Mouse (Mus musculus) left cerebral cortex, adult 18-20 months (tissue): ENCODE measurements around the gene Fam135a. TPM values are rescaled to one million over a fixed set of nuclear protein-coding genes. Genes with fewer than 3 reads are reported as not detected.
"Not testable (repeated sequence)": the region's sequence is repeated elsewhere in the genome, so short reads cannot be mapped to it uniquely, and the experiment has no call there.

Source experiments
- DNase-seq, 2 experiments: peaks; one replicate each; pipeline ENCODE4 v3.0.0; 2021 to 2022; ENCODE audit warnings: low spot score in 2 of 2, mixed read lengths in 1 of 2
- total RNA-seq, 2 experiments: library from RNA; stranded (reverse); gene quantifications; 2 replicates each; pipeline ENCODE4 v1.2.3; 2021

The Fam135a gene
- total RNA-seq, 2 experiments from 2014 or later: 25.8 to 28.4 TPM

DNA sequence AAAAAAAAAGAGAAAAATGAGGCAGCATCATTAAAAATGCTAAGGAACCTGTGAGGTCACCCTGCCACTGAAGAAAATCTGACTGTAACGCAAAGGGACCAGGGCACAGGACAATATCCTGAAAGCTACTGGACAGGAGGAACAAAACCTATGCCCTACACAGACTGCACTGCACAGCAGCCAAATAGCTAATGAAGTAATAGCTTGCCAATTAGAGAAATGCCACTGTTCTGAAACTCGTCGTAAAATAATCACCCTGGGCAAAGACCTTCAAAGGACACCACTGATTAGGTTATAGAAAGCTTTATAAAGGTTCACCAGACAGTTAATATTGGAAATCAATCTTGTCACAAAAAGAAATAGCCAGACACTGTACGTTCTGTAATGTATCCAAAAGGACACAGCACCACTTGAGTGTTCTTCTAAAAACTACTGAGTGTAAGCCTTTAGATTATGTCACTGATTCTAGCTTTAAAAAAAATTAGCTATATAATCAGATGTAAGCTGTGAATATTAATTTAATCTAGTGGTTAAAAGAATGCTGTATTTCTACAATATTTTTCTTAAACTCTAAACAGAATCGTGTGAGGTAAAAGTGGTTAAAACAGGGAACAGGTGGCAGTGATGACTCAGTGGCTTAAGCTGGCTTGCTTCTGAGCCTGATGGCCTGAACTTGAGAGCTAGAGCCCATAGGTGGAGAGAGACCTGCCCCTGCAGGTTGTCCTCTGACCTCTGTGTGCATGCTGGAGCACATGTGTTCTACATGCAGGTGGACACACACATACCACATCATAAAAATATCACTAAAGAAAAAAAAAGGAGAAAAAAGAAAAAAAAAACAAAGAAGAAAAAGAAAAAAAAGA lies 26.5 kb downstream of the Fam135a start:
- DNase-seq: no peak

DNA sequence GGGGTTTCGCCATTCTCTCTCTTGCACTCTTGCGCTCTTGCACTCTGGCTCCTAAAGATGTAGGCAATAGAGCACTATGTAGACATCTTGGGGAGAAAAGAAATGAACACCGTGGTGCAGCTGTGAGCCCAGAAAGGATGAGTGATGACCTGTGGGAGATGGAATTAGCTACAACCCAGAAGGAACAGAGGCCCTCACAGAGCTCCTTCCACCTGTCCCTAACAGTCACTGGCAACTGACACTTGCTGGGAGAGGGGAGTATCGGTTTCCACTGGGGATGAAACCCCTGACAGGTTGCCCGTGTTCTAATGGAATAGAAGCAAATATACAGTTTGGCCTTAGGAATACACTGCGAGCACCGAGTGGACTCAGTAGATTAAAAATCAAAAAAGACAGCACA lies 31.3 kb downstream of the Fam135a start:
- no peak for DNase-seq

DNA sequence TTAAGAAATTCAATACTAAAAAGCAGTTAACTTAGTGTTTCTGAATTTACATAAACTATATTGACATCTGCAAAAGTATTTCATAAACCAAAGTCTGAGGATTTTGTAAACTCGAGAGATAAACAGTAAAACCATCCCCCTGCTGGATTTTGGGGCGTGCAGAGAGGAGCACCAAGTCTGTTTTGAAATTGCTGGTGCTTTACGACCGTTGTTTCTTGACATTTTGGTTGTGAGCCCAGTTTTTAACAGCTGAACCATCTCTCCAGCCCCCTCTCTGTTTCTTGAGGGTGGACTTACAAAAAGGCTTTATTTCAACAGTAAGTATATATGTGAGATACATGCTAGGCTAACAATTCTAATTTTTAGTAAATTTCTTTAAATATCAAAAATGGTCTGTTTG lies 33.4 kb downstream of the Fam135a start:
- DNase-seq: no peak

DNA sequence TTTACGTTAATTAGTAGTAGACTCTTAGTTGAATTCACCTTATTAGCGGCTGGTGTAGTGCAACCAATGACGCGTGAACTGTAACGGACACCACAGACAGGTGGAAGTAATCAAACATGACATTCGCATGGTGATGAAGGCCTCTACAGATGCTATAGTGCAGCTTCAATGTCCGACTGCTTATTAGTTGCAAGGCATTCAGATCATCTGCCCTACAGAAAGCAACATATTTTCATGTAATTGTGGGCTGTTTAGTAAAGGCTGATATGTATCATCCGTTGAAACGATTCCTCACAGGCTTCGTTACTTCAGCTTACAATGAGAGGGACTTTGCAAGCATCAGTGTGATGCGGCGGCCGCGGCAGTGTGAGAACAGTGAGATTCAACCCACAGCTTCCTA lies 44.4 kb downstream of the Fam135a start:
- no peak for DNase-seq

DNA sequence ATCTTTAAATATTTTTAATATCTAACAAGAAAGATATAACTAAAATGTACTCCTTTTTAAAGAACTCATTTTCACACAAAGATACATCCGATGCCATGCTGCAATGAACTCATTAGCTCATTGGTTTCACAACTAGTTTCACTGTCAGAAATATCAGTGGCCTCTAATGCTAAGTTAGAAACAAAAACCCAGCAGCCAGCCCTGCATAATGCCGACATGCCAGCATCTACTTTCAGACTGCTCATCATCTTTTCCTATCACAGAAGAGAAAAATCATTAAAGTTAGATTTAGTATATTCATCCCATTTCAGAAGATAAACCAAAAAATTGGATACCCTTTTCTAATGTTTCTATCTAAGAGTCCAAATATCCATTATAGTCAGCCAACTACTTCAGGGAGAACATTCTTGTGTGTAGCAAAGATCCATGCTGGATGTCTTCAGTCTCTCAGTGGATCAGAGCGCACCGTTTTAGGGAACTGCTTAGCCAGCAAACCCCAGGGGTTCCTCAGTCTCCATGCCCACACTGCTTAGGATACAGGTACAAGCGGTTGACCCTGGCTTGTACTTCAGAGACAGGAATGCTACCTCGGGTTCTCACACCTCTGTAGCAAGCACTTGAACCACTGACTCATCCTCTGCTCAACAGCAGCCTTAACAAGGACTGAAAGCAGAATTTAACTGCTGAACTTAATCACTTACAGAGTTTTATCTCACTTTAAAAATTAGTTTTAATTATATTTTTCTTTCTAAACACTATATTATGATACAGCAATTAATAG lies 53.2 kb downstream of the Fam135a start:
- no peak for DNase-seq

DNA sequence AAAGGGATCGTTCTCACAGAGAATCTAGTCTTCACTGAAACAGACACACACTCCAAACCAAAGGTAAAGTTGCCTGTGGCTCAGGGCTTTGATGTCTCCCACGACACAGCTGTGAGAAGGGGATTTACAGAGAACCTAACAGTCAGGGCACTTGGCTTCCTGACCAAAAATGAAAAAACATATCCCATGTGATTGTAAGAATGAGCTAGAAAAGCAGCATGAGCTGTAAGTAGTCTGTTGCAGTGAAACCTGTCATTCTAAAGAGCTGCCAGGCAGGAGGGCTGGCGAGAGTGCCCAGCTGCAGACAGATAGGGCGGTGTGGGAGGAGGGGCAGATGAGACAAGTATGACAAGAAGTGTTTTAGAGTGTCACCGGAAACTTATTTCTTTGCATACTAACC lies 54.5 kb downstream of the Fam135a start:
- no peak for DNase-seq

DNA sequence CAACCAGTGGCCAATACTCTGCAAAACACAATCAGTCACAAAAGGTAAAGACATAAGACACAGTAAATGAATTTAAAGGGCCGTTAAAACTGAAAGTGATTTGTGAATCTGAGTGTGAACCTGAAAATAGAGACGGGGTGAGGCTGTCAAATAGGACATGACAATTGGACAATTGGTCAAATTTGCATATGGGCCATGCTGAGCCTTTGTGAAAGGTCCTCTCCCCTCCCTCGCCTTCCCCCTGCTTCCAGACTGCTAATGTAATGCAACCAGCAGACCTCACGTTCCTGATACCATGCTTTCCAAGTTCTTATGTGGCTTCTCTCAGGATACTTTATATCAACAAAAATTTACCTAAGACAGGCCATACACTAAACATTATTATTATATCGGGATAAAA lies 57.1 kb downstream of the Fam135a start:
- no peak for DNase-seq

DNA sequence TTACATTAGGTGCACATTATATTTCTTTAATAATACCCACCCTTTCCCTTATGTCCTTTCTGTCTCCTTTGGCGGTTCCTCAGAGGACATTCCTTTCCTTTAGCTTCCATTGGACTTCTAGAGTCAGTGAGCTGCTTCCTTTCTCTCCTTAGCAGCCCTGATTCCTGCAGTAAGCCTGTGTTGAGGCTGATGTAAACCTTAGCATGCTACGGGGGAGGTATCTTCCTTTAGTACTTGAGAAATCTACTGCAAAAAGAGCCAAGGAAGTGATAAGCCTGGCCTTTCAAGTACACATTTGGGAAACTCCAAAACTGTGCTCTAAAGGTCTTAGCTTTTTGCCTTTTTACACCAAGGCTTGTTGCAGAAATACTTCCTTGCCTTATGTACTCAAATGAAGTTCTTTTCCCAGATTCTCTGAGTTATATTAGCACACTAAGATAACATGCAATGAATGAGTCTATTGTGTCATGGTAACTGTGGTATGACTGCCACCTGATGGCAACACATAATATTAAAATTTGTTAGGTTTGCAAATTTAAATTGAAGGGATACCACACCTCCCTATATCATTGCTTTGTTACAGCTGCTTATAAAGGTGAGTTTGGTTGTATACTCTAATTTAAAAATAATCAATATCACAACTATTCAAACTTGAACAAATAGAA lies 66.2 kb downstream of the Fam135a start:
- DNase-seq: no peak

DNA sequence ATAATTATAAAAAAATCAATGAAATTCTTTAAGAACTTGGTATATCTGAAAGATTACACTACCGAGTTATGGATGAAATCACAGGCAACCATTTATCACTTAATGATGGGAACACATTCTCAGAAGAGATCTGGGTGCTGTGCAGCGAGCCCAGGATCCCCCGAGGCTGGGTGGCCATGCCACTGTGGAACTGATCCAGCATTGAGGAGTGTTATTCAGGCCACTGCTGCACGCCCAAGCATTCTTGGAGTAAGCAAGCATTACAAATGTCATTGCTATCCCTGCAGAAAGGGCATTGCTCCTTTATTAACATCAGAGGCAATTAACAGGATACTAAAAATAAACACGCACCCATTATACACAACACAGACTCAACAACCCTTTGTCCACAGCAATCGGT lies 89.3 kb downstream of the Fam135a start:
- no peak for DNase-seq

DNA sequence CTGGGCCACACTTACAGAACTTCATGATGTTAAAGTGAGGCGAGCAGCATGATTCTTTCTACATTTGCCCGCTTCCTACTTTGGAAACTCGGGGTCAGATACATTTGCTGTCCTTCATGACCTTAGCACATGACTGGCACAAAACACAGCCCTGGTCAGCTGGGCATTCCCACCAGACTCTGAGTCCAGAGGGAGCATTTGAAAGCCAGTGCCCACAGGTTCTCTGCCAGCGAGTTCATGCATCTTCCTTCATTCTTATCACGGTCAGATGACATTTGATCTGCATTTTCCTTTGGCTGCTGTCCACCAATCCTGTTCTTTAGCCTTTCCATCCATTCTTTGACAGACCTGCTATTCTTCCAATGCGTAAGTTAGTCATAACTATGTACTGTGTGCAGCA lies 90.1 kb downstream of the Fam135a start:
- DNase-seq: no peak

DNA sequence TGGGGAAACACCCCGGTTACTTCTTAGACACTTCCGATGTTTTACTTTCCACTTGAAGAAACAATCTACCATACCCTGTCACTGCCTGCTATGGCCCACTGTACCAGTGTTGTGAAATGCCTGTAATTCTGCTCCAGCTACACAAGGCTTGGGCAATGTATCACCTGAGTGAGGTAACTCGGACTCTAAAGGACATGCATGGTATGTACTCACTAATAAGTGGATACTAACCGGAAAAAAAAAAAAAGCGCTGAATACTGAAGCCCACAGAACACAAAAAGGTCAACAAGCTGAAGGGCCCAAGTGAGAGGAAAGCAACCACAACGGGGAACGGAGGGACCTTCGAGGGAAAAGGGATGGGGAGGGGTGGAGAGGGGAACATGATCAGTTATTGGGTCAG lies 92.5 kb downstream of the Fam135a start:
- no peak for DNase-seq

DNA sequence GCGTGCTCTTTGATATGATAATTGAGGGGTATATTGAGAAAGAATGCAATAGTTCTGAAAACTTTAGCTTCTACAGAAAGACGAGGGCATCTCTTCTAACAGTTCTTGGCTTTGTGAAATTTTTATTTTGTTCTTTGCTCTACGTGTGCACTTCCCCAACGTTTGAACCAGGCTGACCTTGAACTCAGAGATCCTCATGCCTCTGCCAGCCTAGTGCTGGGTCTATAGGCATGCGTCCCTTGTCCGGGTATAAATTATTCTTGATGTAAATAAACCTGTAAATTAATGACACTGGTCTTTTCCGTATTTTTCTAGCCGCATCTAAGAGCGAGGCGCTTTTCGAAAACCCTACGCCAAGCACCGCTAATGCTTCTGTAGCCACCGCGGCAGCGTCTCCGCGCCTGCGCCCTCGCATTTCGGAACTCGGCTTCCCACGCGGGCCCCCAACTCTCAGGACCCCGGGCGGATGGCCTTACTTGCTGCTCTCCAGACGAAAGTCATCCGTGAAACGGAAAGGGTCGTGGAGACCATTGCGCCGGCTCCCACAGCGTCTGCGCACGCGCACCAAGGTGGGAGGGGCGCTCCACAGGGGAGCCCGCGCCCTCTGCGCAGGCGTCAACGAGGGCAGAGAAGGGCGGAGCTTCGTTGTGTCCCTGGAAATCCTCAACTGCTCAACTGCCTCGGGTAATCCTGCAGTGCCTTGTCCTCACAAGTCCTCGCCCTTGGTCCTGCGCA lies 94.9 kb downstream of the Fam135a start, which contains the start of gene Sdhaf4:
Gene Sdhaf4 (minus strand): TSS at position 587 of the 735 bp plus-strand sequence.
- DNase-seq: peak; percentile 89 to 93

DNA sequence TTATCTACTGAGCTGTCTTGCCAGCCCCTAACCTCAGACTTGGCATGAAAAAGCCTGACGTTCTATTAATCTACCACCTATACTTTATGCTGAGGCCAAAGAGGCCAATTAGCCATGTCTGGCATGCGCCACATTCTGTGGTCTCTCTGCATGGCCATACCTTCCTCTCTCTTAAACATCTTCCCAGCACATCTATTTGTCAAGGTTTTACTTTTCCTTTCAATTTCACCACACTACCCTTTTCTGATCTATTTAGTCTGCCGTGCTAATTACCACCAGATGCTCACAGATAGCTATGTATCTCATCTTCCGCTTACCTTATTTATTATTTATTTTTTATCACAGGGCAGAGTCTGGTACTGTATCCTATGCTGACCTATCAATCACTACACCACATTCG lies 100.8 kb downstream of the Fam135a start:
- DNase-seq: no peak

DNA sequence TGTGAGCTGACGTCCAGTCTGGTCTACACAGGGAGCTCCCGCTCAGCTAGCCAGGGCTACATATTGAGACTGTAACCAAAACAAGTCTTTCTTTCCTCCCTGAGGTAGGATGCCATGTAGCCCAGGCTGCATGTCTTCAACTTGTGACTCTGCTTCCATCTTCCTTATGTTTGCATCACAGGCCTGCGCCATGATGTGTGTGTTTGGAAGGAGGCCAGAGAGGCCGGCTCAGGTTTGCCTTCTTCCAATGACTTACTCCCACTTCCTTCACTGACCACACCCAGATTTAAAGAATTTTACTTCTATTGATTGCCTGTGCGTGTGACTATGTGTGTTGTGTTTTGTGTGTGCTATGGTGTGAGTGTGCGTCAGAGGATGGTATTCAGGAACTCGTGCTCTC lies 101.3 kb downstream of the Fam135a start:
- no peak for DNase-seq

DNA sequence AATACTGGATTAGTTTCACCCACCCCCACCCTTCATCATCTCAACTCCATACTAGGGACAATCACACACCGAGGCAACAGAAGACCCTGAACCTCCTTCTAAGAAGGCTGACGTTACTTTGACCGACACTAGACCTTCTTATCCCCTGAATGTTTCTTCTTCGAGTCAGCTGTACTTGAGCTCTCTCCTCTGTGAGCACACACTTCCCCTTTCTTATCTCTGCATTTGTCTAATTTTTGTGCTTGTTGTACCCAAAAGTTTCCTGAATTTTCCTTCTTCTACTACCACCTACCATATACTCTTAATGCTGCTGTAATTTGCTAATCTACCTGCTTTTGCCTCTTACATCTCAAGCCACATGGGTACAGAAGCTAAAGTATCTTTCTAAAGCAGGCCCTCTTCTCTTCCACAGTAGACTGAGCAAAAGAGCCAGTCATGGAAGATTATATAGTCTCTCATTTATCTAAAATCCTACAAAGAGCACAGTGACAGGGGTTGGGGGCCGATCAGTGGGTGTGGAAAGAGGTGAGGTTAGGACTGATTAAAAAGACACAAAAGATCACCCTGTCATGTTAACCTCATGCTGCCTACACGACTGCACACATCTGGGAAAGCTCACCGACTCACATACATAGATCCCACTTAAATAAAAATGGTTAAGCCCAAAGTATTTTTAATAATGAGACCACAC lies 101.9 kb downstream of the Fam135a start:
- DNase-seq: no peak

DNA sequence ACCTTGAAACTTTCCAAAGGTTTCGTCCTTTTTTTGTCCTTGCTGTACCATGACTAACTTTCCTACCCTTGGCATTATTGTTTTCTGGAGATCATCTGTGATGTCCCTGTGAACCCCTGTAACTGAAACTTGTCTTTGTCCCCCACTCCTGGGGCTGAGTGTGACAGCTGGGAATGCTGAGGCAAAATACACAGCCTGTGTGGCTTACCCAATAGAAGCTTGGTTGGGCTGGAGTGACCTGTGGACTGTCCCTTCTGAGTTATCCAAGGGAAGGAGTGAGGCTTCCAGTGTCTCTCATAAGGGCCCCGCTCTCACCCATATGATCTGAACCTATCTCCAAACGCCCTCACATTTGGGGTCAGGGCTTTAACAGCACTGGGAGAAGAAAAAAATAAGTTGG lies 102.6 kb downstream of the Fam135a start:
- DNase-seq: no peak

DNA sequence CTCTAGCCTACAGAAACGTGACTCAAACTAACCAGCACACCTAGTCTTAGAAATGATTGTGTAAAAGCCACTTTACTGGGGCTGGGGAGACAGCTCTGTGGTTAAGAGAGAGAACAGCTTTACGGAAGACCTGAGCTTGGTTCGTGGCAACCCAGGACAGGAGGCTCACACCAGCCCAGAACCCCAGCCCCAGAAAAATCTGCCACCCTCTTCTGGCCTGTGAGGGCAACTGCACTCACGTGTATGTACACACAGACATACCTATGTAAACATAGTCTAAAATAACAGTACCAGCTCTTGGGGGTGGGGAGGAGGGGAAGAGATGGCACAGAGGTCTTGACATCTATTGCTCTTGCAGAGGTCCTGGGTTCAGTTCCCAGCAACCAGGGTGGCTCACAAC lies 104.7 kb downstream of the Fam135a start:
- no peak for DNase-seq

DNA sequence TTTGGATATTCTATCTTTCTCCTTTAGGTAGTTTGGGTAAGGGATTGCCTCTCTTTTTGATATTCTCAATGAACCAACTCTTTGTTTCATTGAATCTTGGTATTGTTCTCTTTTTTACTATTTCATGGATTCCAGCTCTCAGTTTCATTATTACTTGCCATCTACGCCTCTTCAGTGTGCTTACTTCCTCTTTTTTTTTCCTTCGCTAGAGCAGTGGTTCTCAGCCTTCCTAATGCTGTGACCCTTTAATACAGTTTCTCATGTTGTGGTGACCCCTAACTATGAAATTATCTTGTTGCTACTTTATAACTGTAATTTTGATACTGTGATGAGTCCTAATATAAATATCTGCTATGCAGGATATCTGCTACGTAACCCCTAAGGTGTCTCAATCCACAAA lies 117.0 kb downstream of the Fam135a start:
- no peak for DNase-seq

DNA sequence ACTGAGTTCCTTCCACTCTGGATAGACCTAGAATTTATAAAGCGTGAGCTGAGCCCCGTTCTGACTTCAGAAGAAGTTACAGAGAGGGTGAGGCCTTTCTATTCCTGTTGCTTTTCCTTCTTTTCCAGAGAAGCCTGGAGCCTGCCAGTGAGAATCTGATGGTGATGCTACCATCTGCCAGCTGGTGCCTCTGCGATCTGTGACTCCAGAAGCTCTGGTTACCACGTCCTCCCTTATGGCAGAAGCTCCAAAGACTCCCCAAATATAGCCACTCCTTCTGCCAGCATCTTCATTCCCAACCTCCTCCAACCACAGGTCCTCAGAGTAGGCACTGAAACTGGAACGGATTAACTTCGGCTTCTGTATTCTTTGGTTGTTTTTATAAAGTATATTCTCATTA lies 121.9 kb downstream of the Fam135a start:
- DNase-seq: peak; percentile 51 to 68

DNA sequence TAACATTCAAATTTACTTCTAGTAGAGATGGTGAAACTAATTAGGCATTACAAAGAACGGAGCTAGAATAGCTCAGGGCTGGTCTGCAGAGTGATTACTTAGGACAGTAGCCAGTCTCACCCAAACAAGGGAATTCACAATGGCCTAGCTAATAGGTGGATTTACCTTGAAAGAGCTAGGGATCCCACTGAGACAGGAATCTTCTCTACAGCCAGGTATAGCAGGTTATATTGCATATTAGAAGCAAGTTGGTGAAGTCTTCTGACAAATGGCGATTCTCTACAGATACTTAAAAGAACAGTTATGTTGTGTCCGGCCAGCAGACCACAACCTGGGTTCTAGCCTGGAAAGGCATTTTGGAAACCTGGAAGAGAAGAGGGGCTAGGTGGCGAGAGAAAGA lies 129.0 kb downstream of the Fam135a start:
- DNase-seq: not testable (repeated sequence)
